Mouse (Mus musculus) midbrain, embryonic 14.5 days (tissue): ENCODE measurements at regions not wholly inside any gene's neighbourhood (a gene's known extent, or its start where the extent isn't known, plus 50 kb on each side); places are given as distances from the start of the nearest gene placed in this dataset.
A peak's percentile ranks its signal among the peaks of the same experiment; 100 is the strongest.

ENCODE experiments used
- ATAC-seq: fragments of 200-750 bp; cut with Nextera tagmentation; 2 replicates; pipeline ENCODE4 v1.8.0; 2017; ENCODE audit warnings: moderate number of reproducible peaks, moderate library complexity; ENCODE audit not compliant: low FRiP score, low TSS enrichment
- DNase-seq: peaks from one replicate; pipeline ENCODE4 v3.0.0-alpha.2; 2015
- H3K27ac ChIP-seq: fragments of 300-500 bp; sonication (generic); replicated peaks from 2 replicates; pipeline ENCODE4 v1.5.1; 2014; ENCODE audit warnings: mild to moderate bottlenecking, low read depth, low read length, moderate library complexity
- H3K27me3 ChIP-seq: fragments of 300-500 bp; sonication (generic); 2 replicates; pipeline ENCODE4 v1.6.1; 2014; ENCODE audit warnings: low read length, control low read depth, mixed read lengths; ENCODE audit not compliant: control insufficient read depth, insufficient read depth
- H3K36me3 ChIP-seq: fragments of 300-500 bp; sonication (generic); 2 replicates; pipeline ENCODE4 v1.6.1; 2014; ENCODE audit warnings: low read length, control low read depth; ENCODE audit not compliant: control insufficient read depth, insufficient read depth
- H3K4me1 ChIP-seq: fragments of 300-500 bp; sonication (generic); 2 replicates; pipeline ENCODE4 v1.6.1; 2014; ENCODE audit warnings: mild to moderate bottlenecking, antibody characterized with exemption, low read length, control low read depth; ENCODE audit not compliant: control insufficient read depth, insufficient read depth
- H3K4me2 ChIP-seq: fragments of 300-500 bp; sonication (generic); 2 replicates; pipeline ENCODE4 v1.6.1; 2014; ENCODE audit warnings: mild to moderate bottlenecking, low read length, moderate library complexity
- H3K4me3 ChIP-seq: fragments of 300-500 bp; sonication (generic); replicated peaks from 2 replicates; pipeline ENCODE4 v1.5.1; 2014; ENCODE audit warnings: low read depth, low read length
- H3K9ac ChIP-seq: fragments of 300-500 bp; sonication (generic); replicated peaks from 2 replicates; pipeline ENCODE4 v1.6.1; 2014; ENCODE audit warnings: mild to moderate bottlenecking, low read length, moderate library complexity
- H3K9me3 ChIP-seq: fragments of 300-500 bp; sonication (generic); 2 replicates; pipeline ENCODE4 v1.6.1; 2016; ENCODE audit warnings: low read length, control low read depth, mixed read lengths; ENCODE audit not compliant: control insufficient read depth
- WGBS: fragments of 180-500 bp; shearing (Covaris S2); extraction: QIAGEN DNeasy Blood & Tissue Kit; methylation state at CpG from one replicate; pipeline ENCODE4 v1.1.7; 2014; 5-methylcytosine and 5-hydroxymethylcytosine counted together

GRCm38 (mm10) chr6:51017260-51017999 lies 363.2 kb upstream of the Npvf start:
- Histone ChIP-seq H3K4me3 (no peak overlapping the region), H3K4me2 (no peak overlapping the region), H3K36me3 (no peaks in the 10 kb centered on the region), H3K4me1 (peaks cover 6% of the 10 kb centered on the region; the same call in 1 of the 2 replicates), H3K9me3 (no peaks in the 10 kb centered on the region), H3K9ac (no peak overlapping the region), H3K27ac (no peak overlapping the region), H3K27me3 (no peaks in the 10 kb centered on the region)
- peak; percentile 24 for DNase-seq
- no peak for ATAC-seq
- WGBS: 64% methylated on average over 9 of the region's 9 CpGs

DNA sequence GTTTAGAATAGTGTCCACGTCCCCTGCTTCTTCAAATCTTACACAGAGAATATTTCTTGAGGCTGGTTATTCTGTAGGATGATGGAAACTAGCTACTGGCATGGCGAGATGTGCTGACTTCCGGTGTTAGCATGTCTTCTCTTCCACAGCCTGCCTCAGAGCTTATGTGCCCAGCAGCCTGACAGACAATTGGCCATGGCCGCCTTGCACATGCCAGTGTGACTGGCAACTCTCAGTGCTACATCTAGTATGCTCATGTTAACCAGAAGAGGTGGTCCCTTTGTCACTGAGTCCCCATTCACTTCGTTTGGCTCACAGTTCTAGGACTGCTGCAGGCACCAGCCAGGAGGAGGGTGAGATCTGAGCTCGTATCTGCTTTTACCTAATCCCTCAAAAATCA lies 367.0 kb upstream of the Npvf start:
- 86% methylated on average over 6 of the region's 6 CpGs for WGBS
- H3K4me1 ChIP-seq: peaks cover 6% of the 10 kb centered on the region; the same call in 1 of the 2 replicates
- no peak overlapping the region for H3K4me3 ChIP-seq
- H3K9me3 ChIP-seq: no peaks in the 10 kb centered on the region
- no peak overlapping the region for H3K4me2 ChIP-seq
- no peak for ATAC-seq
- H3K36me3 ChIP-seq: no peaks in the 10 kb centered on the region
- no peak for DNase-seq
- H3K9ac ChIP-seq: no peak overlapping the region
- H3K27ac ChIP-seq: no peak overlapping the region
- H3K27me3 ChIP-seq: no peaks in the 10 kb centered on the region

DNA sequence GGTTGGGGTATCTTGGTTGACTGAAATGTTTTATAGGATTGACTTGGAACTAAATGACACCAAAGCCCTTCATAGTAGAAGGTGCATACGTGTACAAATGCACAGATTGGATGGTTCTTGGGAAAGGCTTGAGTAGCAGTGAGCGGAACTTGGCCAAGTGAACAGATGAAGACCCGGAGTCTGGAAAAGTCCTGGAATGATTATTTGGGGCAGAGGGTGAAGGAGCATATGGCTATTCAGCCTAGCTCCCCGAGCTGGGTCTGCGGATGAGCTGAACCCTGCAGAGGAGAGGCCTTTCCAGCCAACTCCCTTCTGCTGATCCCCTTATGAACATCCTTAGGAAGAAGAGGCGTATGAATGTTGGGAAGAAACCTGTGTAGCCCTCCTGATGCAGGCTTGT lies 369.1 kb upstream of the Npvf start:
- Histone ChIP-seq H3K9ac (no peak overlapping the region), H3K27me3 (no peaks in the 10 kb centered on the region), H3K27ac (no peak overlapping the region), H3K9me3 (no peaks in the 10 kb centered on the region), H3K36me3 (no peaks in the 10 kb centered on the region), H3K4me1 (no peaks in the 10 kb centered on the region), H3K4me3 (no peak overlapping the region), H3K4me2 (no peak overlapping the region)
- 94% methylated on average over 6 of the region's 6 CpGs for WGBS
- ATAC-seq: no peak
- no peak for DNase-seq

GRCm38 (mm10) chr6:51024756-51025155 lies 370.5 kb upstream of the Npvf start:
- Histone ChIP-seq H3K9me3 (no peaks in the 10 kb centered on the region), H3K36me3 (no peaks in the 10 kb centered on the region), H3K27me3 (no peaks in the 10 kb centered on the region), H3K9ac (no peak overlapping the region), H3K27ac (no peak overlapping the region), H3K4me1 (no peaks in the 10 kb centered on the region), H3K4me2 (no peak overlapping the region), H3K4me3 (no peak overlapping the region)
- ATAC-seq (no peak), DNase-seq (no peak)
- WGBS: 92% methylated on average over 3 of the region's 3 CpGs

DNA sequence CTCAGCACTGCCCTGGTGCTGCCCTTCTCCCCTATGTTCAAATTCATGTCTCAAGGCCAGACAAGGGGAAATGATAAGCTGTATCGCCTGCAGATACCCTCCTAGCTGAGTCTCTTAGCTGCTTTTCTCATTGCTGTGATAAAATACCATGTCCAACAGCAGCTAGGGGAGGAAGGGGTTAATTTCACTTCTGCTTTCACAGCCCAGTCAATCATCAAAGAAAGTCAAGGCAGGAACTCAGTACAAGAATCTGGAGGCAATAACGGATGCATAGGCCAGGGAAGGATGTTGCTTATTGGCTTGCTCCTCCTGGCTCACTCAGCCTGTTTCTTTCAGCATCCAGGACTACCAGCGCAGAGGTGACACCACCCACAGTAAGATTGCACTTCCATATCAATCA lies 371.2 kb upstream of the Npvf start:
- ATAC-seq: no peak

GRCm38 (mm10) chr6:51027296-51027695 lies 373.1 kb upstream of the Npvf start:
- no peak overlapping the region for H3K4me2 ChIP-seq
- ATAC-seq (no peak), DNase-seq (no peak)
- 35% methylated on average over 2 of the region's 2 CpGs for WGBS
- H3K9me3 ChIP-seq: no peaks in the 10 kb centered on the region
- H3K36me3 ChIP-seq: no peaks in the 10 kb centered on the region
- H3K9ac ChIP-seq: no peak overlapping the region
- no peaks in the 10 kb centered on the region for H3K4me1 ChIP-seq
- H3K4me3 ChIP-seq: no peak overlapping the region
- no peak overlapping the region for H3K27ac ChIP-seq
- no peaks in the 10 kb centered on the region for H3K27me3 ChIP-seq

More for the DNA sequence above, 371.2 kb upstream of the Npvf start:
- H3K36me3 ChIP-seq: no peaks in the 10 kb centered on the region
- no peaks in the 10 kb centered on the region for H3K9me3 ChIP-seq
- no peak for DNase-seq
- no peak overlapping the region for H3K9ac ChIP-seq
- no peak overlapping the region for H3K27ac ChIP-seq
- WGBS: 80% methylated on average over 3 of the region's 3 CpGs
- no peak overlapping the region for H3K4me3 ChIP-seq
- no peaks in the 10 kb centered on the region for H3K4me1 ChIP-seq
- H3K4me2 ChIP-seq: no peak overlapping the region
- no peaks in the 10 kb centered on the region for H3K27me3 ChIP-seq

- no peaks in the 10 kb centered on the region for H3K27me3 ChIP-seq
- no peaks in the 10 kb centered on the region for H3K4me1 ChIP-seq
- 96% methylated on average over 3 of the region's 3 CpGs for whole genome bisulfite sequencing
- H3K9me3 ChIP-seq: no peaks in the 10 kb centered on the region
- DNase-seq (no peak), ATAC-seq (no peak)
- no peak overlapping the region for H3K4me2 ChIP-seq
- no peak overlapping the region for H3K27ac ChIP-seq
- H3K4me3 ChIP-seq: no peak overlapping the region
- H3K9ac ChIP-seq: no peak overlapping the region
- no peaks in the 10 kb centered on the region for H3K36me3 ChIP-seq
Observed at GRCm38 (mm10) chr6:51029516-51029915, 375.3 kb upstream of the Npvf start.

- Histone ChIP-seq H3K36me3 (no peaks in the 10 kb centered on the region), H3K4me2 (no peak overlapping the region)
- 59% methylated on average over 3 of the region's 3 CpGs for WGBS
Observed at GRCm38 (mm10) chr6:51029953-51030352, 375.7 kb upstream of the Npvf start.

GRCm38 (mm10) chr6:51033835-51034234 lies 379.6 kb upstream of the Npvf start:
- Histone ChIP-seq H3K9ac (no peak overlapping the region), H3K9me3 (no peaks in the 10 kb centered on the region), H3K27me3 (no peaks in the 10 kb centered on the region), H3K27ac (no peak overlapping the region), H3K36me3 (no peaks in the 10 kb centered on the region), H3K4me2 (no peak overlapping the region), H3K4me3 (no peak overlapping the region), H3K4me1 (no peaks in the 10 kb centered on the region)
- 86% methylated on average over 6 of the region's 6 CpGs for WGBS
- ATAC-seq (no peak), DNase-seq (no peak)

More at GRCm38 (mm10) chr6:51029953-51030352, 375.7 kb upstream of the Npvf start:
- H3K9me3 ChIP-seq: no peaks in the 10 kb centered on the region
- H3K9ac ChIP-seq: no peak overlapping the region
- ATAC-seq: no peak
- H3K4me1 ChIP-seq: no peaks in the 10 kb centered on the region
- no peak overlapping the region for H3K27ac ChIP-seq
- H3K27me3 ChIP-seq: no peaks in the 10 kb centered on the region
- H3K4me3 ChIP-seq: no peak overlapping the region
- peak; percentile 35 for DNase-seq
